Mouse (Mus musculus): Measurements from ENCODE around the gene Etv1. TPM values are rescaled to one million over a fixed set of nuclear protein-coding genes. Genes with fewer than 3 reads are reported as not detected.

Gene Etv1
- under 1 TPM in 2 of 3 experiments, not detected in 1; 0.77 to 0.86 TPM for polyA plus RNA-seq (2017; shearing (Covaris generic))

- ATAC-seq: peak; percentile 44
Measured at GRCm38 (mm10) chr12:38779186-38779777, at the start of gene Etv1. Gene Etv1 (plus strand): TSS chr12:38779380.

GRCm38 (mm10) chr12:38729661-38730060, 49.5 kb upstream of the Etv1 start:
- ATAC-seq: no peak

GRCm38 (mm10) chr12:38730791-38731190, 48.4 kb upstream of the Etv1 start:
- ATAC-seq: no peak

- no peak for ATAC-seq
Measured at GRCm38 (mm10) chr12:38759322-38759721, 19.9 kb upstream of the Etv1 start.

GRCm38 (mm10) chr12:38777316-38777715, 1.9 kb upstream of the Etv1 start:
- ATAC-seq: no peak

- no peak for ATAC-seq
Measured at GRCm38 (mm10) chr12:38777957-38778298, 1.3 kb upstream of the Etv1 start.

- peak; percentile 77 for ATAC-seq
Measured at GRCm38 (mm10) chr12:38778299-38779075, 693 bp upstream of the Etv1 start.

- ATAC-seq: no peak
Measured at GRCm38 (mm10) chr12:38780006-38780954, 1.1 kb downstream of the Etv1 start.

GRCm38 (mm10) chr12:38780955-38781304, 1.8 kb downstream of the Etv1 start:
- no peak for ATAC-seq

- no peak for ATAC-seq
Measured at GRCm38 (mm10) chr12:38781686-38782085, 2.5 kb downstream of the Etv1 start.

- no peak for ATAC-seq
Measured at GRCm38 (mm10) chr12:38783291-38783690, 4.1 kb downstream of the Etv1 start.

- no peak for ATAC-seq
Measured at GRCm38 (mm10) chr12:38784221-38784620, 5.0 kb downstream of the Etv1 start.

- no peak for ATAC-seq
Measured at GRCm38 (mm10) chr12:38786571-38786970, 7.4 kb downstream of the Etv1 start.

- ATAC-seq: peak; percentile 74
Measured at GRCm38 (mm10) chr12:38787704-38788103, 8.5 kb downstream of the Etv1 start.

GRCm38 (mm10) chr12:38788621-38789020, 9.4 kb downstream of the Etv1 start:
- ATAC-seq: no peak

GRCm38 (mm10) chr12:38789789-38790355, 10.7 kb downstream of the Etv1 start:
- no peak for ATAC-seq

GRCm38 (mm10) chr12:38793076-38793475, 13.9 kb downstream of the Etv1 start:
- ATAC-seq: no peak

- no peak for ATAC-seq
Measured at GRCm38 (mm10) chr12:38793697-38794096, 14.5 kb downstream of the Etv1 start.

- no peak for ATAC-seq
Measured at GRCm38 (mm10) chr12:38807031-38807430, 27.9 kb downstream of the Etv1 start.

- ATAC-seq: no peak
Measured at GRCm38 (mm10) chr12:38812392-38812791, 33.2 kb downstream of the Etv1 start.

GRCm38 (mm10) chr12:38814010-38814786, 35.0 kb downstream of the Etv1 start:
- no peak for ATAC-seq

- ATAC-seq: no peak
Measured at GRCm38 (mm10) chr12:38816235-38816634, 37.1 kb downstream of the Etv1 start.

Data from inflammation-experienced regulatory T-cells, adult 6 months (primary cell).